Mouse (Mus musculus) mouse trophoblast stem cell (cell line): ENCODE results near the gene Hoxb7.

Experiments used
- in situ Hi-C, 2 experiments: fragments of 300-500 bp; cut with MseI, MboI; formaldehyde crosslinking; loops; 2 replicates in 1 of 2; 3 replicates in 1 of 2; pipeline ENCODE4 v1.15.1; 2025

Gene Hoxb7

DNA sequence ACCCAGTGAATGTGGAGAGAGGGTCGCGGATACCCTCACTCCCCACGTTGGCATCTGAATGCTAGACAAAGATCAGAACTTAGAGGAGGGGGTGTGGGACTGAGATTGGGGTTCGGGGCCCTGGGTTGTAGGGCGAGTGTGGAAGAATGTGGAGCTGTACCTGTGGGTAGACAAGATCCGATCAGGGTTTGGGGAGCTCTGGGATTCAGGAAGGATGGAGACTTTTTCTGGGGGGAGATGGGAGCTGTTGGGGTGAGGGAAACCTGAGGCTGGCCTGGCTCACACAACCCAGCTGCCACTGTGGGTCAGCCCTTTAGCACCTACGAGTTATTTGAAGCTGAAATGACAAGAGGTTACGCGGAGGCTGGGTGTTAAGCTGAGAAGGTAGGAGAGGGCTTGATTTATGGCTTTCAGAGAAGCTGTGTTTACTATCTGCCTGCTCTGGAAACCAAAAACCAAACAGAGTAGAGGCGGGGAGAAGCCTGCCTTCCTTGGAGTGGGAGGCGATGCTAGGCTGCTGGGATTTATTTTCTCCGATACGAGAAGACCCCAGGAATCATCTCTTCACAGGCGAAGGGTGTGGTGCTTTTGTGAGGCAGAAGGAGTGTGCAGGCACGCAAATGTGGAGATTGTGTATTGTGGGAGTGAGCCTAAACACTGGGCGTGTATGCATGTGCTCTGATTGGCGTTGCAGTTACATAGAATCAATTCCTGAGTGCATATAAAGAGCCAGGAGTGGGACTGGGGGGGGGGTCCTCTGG is 47.0 kb downstream of the Hoxb7 start:
- in situ Hi-C loops: no loop called here

DNA sequence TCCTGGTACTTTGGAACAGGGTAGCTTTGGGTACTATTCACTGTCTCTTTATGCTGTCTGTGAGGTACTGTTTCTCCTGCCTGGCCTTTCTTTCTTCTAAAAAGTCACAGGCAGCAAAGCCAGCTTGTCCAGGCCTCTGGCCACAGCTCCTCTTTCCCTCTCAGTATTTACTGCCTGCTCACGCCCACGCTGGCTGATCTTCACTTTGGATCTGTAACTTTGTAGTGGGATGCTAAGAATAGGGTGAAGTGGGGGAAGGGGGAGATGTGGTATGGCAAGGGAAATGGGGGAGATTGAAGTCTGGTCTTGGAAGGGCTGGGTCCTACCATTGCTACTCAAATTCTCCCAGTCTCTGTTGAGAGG is 47.6 kb downstream of the Hoxb7 start:
- in situ Hi-C loops: no loop called here

DNA sequence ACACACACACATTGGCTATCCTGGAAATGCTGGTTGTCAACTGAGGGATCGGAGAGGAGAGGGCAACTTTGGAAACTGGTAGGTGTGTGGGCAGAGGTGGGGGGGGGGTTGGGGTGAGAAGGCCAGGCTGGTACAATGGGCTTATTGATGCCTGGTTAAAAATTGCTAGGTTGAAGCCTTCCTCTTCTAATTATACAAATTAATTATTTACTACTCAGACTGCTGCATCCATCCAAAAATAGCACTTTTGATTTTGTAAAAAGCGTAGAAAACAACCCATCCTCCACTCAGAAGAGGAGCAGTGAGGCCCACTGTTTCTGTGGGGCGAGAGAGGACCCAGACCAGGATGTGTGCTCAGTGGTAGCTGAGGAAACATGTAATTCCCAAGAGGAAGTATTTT is 48.6 kb downstream of the Hoxb7 start:
- in situ Hi-C loops: no loop called here

DNA sequence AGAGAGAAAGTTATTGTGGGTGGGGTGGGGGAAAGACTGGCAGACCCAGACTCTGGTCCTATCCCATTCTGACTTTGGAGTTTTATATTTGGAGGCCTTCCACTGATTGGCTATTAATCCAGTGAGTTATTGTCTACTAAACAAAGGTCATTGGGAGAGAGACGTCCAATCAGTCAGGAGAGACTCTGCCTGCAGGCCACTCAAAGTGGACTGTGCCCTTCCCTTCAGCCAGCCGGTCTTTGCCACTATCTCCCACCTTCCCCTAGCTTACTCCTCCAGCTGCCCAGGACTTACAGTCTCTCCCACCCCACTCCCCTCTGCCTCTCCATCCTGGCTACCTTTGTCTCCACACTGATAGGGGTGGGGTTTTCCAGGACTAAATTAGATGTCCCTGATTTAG is 50.2 kb downstream of the Hoxb7 start:
- in situ Hi-C loops: no loop called here

DNA sequence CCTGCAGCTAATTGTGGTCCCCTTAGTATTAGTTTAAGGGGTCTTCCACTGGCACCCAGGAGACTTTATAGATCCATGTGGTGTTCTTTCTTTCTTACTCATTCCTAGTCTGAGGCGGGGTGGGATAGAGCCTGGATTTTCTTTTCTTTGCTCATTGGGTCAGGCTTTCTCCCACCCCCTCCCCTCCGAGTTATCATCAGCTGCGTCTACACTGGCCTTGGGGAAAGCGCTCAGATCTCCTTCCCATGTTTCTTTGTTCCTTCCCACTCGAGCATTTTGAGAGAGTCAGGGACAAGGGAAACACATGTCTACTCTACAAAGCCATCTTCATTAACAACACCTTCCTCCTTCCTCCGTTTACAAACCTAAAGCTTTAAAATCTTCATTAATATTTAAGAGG is 50.6 kb downstream of the Hoxb7 start:
- in situ Hi-C loops: no loop called here

DNA sequence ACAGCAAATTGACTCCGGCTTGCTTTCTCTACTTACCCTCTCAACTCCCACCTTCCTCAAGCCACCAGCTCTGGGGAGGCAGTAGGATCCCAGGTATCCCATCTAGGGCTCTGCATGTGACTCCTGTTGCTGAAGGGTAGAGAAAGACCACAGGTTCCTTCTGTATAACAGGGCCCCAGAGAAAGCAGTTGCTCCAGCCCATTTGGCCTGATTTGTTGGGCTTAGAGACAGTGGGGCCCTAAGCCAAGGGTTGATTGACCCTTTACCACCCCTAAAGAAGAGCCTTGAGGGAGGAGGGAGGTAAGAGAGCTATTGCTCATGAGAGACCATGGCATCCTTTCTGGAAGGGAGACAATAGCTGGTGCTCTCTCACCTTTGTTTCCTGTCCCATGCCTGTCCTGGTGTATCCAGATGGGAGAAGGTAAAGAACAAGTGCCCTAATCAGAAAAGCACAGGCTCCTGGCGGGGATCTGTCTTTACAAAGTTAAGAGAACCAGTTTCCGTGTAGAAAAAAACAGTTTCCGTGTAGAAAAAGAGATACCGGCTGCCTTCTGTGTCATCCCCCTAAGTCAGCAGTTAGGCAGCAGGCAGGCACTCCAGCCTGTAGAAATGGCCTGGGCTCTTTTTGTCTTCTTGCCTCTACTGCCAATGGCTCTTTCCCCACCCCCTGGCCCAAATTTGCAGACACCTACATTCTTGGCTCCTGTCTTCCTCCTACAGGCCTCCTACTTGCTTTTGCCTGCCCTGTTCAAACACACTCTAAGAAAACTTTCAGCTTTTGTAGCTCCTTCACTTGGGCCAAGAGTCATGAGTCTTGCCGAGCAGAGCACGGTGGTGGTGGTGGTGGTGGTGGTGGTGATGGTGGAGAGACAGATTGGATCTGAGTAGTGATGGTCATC is 52.8 kb downstream of the Hoxb7 start:
- in situ Hi-C loops: no loop called here
